Mouse (Mus musculus): ENCODE results near the gene Zfr.
"Not testable (repeated sequence)": the region's sequence is repeated elsewhere in the genome, so short reads cannot be mapped to it uniquely, and the experiment has no call there.

The Zfr gene

GRCm38 (mm10) chr15:12106430-12106829, 11.2 kb upstream of the Zfr start:
- DNase-seq (ENCODE audit: low read depth, low spot score), result no peak

- no peak for DNase-seq (ENCODE audit: low read depth, low spot score)
Observed at GRCm38 (mm10) chr15:12108200-12108599, 9.4 kb upstream of the Zfr start.

GRCm38 (mm10) chr15:12108922-12109321, 8.7 kb upstream of the Zfr start:
- DNase-seq (ENCODE audit: low read depth, low spot score), result not testable (repeated sequence)

DNA sequence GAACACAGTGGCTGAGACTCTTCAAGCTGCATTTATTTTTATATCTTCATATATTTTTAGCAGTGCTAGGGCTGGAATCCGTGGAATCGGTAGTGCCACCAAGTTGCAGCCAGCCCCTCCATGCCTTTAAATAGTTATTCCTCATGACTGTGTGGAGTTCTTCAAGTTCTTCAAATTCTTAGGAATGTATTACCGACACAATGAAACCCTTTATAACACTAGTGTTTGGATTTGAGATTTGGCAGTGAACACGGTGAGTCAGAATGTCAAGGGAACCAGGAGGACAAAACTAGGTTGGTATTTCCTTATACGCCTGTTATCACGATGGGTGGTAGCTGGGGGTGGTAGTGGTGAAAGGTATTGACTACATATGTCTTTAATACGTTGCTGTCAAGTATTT, 6.4 kb upstream of the Zfr start:
- DNase-seq (ENCODE audit: low read depth, low spot score), result no peak

GRCm38 (mm10) chr15:12113411-12113810, 4.2 kb upstream of the Zfr start:
- no peak for DNase-seq (ENCODE audit: low read depth, low spot score)

DNA sequence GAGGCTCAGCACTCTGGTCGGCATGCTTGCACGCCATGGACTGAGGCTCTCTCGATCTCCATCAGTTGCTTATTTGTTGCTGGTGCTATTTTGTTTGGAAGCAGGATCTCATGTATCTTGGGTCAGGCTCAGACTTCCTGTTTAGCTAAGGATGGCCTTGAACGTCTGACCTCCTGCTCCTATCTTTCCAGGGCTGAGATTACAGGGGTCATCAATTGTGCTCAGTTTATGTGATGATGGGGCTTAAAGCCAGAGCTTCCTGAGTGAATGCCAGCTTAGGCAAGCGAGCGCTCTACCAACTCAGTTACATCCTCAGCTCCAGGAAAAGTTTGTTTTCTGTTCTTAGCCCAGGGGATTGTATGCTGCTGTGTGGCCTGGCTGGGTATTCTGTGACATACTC, 3.1 kb upstream of the Zfr start:
- no peak for DNase-seq (ENCODE audit: low read depth, low spot score)

- no peak for DNase-seq (ENCODE audit: low read depth, low spot score)
Observed at GRCm38 (mm10) chr15:12115722-12116230, 1.9 kb upstream of the Zfr start.

DNA sequence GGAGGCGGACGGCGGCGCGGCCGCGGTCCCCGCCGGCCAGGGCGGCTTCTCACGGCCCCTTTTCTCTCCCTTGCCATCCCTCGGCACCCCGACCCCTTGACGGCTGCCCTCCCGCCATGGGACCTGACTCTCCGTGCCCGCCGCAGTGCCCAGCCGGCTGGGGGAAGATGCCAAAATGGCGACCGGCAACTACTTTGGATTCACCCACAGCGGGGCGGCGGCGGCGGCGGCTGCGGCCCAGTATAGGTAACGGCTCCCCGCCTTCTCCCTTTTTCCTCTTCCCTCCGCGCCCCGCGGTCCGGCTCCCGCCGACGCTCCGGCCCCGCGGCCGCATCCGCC, 431 bp downstream of the Zfr start:
- no peak for DNase-seq (ENCODE audit: low read depth, low spot score)

DNA sequence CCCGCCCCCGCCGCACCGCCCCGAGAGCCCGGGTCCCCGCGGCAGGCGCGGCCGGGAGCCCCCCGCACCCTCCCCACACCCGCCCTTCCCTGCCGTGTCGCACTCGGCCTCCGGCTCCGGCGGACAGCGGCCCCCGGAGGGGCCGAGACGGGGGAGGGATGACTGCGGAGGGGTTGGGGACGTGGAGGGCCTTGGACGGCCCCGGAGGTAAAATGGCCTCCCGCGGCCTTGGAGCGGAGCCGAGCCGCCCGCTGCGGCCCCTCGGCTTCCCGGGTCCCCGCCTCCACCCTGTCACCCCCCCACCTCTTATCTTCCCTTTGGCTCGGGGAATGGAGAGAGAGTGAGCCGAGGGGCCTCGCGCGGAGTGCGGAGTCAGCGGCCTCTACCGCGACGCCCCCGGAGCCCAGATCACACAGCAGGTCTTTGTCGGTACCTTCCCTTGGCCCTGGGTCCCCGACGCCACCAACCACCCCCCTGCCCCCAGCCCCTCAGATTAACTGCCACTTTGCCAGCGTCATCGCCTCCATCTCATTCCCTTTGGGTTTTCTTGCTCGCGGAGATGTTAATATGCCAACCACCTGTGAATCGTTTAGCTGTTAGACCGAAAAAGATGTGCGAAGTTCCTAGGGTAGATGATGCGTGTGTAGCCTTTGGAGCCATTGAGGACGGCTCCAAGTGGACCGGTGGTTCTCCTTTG, 949 bp downstream of the Zfr start:
- DNase-seq (ENCODE audit: low read depth, low spot score), result peak; percentile 41

DNA sequence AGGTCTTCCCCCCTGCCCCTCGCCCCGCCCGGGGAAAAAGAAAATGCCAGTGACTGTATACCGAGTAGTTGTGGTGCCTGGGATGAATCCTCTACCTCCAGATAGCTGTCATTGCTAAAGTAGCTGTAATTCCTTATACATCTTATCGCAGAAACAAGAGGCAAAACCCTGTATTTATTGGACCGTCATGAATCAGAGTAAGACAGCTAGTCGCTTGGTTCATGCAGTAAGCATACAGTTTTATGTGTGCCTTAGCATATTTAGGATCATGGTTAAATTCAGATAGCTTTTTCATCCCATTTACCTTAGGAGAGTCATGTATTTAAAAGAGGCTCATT, 1.5 kb downstream of the Zfr start:
- no peak for DNase-seq (ENCODE audit: low read depth, low spot score)

DNA sequence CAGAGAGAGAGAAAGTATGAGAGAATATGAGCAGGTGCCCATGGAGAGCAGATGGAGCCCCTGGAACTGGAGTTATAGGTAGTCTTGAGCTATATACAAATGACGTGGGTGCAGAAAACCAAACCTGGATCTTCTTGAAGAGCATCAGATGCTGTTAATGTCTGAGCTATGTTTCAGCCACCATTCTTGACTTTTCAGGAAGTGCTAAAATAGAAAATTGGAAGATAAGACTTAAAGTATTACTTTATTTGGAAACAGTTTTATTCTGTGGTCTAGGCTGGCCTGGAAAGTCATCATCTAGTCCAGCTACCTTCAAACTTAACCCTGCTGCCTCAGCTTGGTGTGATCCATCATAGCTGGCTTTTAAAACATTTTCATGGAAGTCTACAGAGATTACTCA, 7.3 kb downstream of the Zfr start:
- no peak for DNase-seq (ENCODE audit: low read depth, low spot score)

GRCm38 (mm10) chr15:12130871-12131270, 13.2 kb downstream of the Zfr start:
- DNase-seq (ENCODE audit: low read depth, low spot score), result not testable (repeated sequence)

DNA sequence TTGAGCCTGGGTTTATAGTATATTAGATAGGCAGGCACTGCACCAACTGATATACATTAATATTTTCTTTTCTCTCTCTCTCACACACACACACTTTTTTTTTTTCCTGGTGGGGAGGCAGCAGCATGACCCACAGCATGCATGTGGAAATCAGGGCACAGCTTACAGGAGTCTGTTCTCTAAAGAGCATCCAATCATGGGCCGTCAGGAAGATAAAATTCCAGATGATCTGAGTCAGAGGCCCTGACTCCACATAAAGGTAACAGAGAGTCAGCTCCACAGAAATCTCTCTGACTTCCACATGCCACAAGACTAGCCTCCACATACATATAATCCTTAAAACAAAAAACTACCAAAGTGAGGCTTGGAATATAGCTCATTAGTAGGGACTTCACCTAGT, 16.9 kb downstream of the Zfr start:
- DNase-seq (ENCODE audit: low read depth, low spot score), result no peak

DNA sequence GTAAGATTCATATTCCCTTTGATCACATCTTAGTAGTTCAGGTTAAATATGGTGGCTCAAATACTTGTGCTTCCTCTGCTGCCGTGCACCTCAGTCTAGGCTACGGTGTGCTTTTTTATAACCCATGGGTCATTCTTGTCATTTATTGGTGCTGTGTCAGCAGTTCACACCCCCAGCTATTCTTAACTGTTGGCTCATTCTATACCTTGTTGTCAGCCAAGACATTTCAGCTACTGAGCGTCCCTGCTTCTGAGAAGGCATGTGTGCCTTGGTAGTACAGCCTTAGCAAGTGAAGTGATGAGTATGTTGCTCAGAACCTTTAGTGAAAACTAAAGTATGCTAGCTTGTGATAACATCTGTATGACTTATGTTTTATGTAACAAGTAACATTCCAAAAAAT, 17.7 kb downstream of the Zfr start:
- no peak for DNase-seq (ENCODE audit: low read depth, low spot score)

GRCm38 (mm10) chr15:12136371-12136770, 18.7 kb downstream of the Zfr start:
- DNase-seq (ENCODE audit: low read depth, low spot score), result no peak

- DNase-seq (ENCODE audit: low read depth, low spot score), result no peak
Observed at GRCm38 (mm10) chr15:12140985-12141729, 23.5 kb downstream of the Zfr start.

DNA sequence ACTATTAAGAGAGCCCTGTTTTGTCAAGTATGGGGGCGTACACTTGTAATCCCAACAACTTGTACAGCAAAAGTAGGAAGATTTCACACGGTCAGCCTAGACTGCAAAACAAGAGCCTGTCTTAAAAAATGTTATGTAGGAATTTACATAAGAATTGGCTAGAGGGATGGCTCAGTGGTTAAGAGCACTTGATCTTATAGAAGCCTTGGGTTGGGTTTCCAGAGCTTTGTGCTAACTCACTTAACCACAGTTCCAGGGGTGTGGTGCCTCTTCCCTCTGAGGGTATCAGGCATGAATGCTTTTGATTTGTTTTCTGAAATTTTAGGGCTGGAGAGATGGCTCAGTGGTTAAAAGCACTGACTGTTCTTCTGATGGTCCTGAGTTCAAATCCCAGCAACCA, 29.8 kb downstream of the Zfr start:
- no peak for DNase-seq (ENCODE audit: low read depth, low spot score)

- no peak for DNase-seq (ENCODE audit: low read depth, low spot score)
Observed at GRCm38 (mm10) chr15:12149501-12149900, 31.9 kb downstream of the Zfr start.

GRCm38 (mm10) chr15:12153747-12154146, 36.1 kb downstream of the Zfr start:
- no peak for DNase-seq (ENCODE audit: low read depth, low spot score)

DNA sequence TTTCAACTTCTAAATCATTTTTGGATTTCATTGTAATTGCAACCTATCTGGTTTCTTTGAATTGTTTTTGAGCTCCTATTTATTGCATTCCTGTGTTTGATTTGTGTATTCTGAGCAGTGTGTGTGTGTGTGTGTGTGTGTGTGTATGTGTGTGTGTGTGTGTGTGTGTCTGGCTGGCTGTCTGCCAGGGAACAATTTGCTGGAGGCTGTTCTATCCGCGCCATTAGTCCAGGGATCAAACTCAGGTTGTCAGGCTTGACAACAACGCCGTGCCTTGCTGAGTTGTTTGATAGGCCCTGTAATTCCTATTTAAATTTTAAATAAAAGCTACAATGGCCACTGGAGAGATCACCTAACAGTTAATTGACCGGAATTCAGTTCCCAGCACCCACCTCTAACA, 60.5 kb downstream of the Zfr start:
- no peak for DNase-seq (ENCODE audit: low read depth, low spot score)

GRCm38 (mm10) chr15:12181181-12181805, 63.7 kb downstream of the Zfr start:
- DNase-seq (ENCODE audit: low read depth, low spot score), result not testable (repeated sequence)

DNA sequence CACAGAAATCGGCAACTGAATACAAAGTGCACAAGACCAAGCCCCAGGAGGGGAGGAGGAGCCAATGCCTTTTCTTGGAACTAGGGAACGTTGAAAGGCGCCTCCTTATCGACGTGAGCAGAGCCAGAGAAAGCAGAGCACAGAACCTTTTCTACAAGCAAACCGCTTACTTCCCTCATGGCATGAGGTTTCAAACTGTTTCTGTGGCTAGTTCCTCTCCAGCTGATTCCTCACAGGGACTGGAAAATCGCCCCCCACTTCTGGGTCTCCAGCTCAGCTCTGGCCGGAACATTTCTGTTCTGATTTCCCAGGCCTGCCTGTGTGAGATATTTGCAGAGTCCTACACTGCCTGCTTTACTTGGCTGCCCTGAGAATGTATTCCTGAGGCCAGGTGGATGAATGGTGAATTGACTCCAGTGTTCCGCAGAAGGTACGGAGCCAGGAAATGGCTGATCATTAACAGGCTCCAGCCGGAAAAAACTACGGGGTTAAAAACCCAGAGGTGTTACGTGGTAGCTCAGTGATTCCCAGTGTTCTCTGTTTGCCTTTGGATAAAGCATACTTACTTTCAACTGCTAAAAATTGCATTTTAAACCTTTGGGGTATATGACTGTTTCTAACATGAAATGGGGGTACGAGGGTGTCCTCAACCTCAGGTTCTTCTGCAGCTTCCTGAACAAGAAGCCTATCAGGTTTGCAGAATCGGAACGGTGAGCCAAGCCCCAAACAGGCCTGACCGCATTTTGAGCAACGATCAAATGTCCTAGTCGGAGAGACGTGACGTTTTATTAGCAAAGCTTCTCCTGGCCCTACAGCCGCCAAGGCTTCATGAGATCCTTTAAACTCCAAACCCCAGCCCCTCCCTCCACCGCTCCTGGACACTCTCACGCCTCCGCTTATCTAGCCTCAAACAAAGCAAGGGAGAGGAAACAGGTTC, 76.5 kb downstream of the Zfr start:
- DNase-seq (ENCODE audit: low read depth, low spot score), result no peak
